Mouse (Mus musculus): ENCODE measurements around the gene Igsf8. TPM values are rescaled to one million over a fixed set of nuclear protein-coding genes. Genes with fewer than 3 reads are reported as not detected.
"Not testable (repeated sequence)": the region's sequence is repeated elsewhere in the genome, so short reads cannot be mapped to it uniquely, and the experiment has no call there.

The Igsf8 gene
- total RNA-seq (2022) = 100 to 1,000 TPM; 256 to 294 (median 274) TPM

DNA sequence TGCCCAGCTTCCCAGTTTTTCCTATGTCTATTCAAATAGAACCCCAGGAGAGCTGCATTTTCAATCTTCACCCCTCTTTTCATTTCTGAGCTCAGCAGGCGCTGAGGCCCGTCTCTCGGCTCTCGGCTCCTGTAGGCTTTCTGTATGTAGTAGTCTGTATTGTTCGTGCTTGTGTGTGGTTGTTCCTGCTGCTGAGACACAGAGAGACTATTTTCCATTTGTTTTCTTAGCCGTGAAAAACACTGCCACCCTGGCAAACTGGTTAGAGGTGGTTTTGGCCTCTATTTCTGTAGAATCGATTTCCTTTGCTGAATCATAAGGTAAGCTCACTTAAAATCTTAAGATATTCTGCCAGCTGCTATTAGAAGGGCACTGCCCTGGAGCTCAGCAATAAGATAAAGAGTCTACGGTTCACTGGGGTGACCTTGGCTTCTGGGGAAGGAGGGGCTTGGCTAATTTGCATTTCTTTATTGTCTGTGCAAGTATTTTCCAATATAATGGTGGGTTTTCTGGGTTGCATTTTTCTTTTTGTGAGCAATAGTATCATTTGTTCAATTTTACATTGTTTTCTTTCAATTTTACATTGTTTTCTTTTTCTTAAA, at the start of gene Igsf8:
Igsf8 (plus strand) TSS at position 165 of the 602 bp plus-strand sequence.
- DNase-seq (ENCODE audit: low spot score in 2 of 2) = no peak

GRCm38 (mm10) chr1:172212776-172213175, 48.7 kb upstream of the Igsf8 start:
- DNase-seq (ENCODE audit: low spot score in 2 of 2) = no peak

DNA sequence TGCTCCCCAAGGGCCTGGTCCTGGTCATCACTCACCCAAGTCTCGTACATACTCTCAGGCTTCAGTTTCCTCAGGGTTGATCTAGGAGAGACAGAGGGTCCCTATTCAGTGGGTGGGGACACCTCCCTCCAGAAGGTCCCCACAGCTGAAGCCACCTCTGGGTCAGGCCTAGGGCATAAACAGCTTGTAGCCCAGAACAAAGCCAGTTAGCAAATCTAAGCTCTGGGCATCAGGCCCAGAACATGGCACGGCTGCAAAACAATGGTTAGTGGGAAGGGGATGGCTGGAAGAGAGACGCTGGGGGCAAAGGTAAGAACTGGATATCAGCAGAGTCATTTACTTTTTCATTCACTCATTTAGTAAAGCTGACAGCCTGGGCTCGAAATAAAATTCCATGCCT, 47.7 kb upstream of the Igsf8 start:
- DNase-seq (ENCODE audit: low spot score in 2 of 2) = no peak

- DNase-seq (ENCODE audit: low spot score in 2 of 2) = no peak
Measured at GRCm38 (mm10) chr1:172214748-172215147, 46.7 kb upstream of the Igsf8 start.

DNA sequence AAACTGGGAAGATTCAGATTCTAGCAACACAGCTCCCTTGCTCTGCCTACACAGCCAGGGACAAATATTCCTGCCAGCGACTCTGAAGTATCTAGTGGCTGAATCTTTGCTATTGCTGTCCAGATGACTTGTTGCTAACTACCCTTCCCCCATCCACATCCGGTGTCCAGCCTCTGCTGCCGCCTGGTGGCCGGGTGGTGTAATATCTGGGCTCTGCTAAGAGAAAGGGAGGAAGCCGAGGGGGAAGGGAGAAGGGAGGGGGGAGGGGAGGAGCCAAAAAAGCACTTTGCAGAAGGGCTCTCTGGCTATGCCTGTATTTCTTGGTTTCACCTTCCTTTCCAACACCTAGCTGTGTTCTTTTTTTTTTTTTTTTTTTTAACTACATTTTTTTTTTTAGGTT, 44.3 kb upstream of the Igsf8 start:
- peak; percentile 84 for DNase-seq (ENCODE audit: low spot score in 2 of 2)

DNA sequence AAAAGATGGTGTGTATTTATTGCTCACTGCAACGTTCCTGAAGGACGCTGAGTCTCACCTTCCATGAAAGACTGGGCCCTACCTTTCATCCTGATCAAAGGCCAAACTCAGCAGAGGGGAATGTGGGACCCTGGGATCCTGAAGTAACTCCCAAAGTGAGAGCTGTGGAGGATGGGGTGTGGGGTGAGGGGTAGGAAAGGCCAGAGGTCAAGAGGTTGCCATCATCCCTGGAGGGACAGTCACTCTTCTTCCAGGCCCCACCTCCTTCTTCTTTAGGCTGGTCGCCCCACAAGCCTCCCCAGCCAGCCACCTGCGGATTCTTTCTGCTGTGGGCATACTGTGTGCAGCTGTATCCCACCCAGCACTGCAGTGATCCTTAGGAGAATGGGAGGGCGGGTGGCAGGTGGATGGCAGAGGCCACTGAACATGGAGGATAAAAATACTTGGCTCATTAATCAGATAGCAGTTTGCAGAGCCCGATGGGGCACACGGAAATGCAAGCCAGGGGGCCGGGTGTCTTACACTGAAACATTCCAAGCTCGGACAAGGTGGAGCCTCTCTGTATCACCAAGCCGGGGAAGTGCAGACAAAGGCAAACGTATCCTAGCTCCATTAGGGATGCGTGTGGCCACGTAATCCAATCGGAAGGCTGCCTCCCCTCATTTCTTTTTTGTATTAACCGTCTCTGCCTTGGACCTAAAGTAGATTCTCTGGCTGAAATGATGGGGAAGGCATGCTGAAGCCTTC, 43.1 kb upstream of the Igsf8 start:
- DNase-seq (ENCODE audit: low spot score in 2 of 2) = no peak

DNA sequence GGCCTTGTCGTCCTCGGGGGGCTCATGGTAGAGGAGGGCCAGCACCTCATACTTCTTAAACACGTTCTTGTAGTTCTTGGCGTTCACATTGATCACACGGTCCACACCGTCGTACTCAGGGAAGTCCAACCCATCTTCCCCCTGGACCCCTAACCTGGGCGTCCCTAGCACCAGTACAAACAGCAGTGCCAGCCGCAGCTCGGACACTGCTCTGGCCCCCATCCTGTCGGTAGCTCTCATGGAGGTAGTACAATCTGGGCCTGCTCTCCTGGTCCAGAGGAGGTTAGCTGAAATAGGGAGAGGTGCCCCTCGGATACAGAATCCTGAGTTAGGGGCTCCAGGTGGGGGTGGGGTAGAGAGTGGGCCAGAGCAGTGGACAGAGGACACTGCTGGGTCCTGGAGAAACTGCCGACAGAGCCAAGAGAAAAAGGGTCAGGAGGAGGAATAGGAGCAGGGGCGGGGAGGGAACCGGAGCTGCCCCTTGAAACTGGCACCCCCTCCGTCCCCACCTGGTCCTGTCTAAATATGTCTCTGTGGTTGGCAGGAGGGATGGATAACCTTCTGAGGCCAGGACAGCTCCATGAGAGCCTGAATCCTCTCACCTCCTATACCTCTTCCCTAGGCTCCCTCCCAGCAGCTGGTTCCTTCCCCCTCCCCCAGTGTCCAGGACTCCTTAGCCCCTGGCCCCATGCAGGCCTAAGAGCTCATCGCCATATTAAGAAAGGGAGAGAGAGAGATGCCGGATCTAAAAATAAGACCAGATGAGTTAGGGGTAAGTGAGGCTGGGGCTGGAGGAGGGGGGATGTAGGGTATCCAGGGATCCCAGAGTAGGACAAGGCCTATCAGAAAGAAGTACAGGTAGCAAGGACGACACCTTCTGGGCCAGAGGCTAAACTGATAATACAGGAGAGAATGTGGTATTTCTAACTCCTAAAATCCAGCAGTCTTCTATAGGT, 41.7 kb upstream of the Igsf8 start, which contains the start of gene Casq1:
Casq1 (minus strand) TSS at position 418 of the 956 bp plus-strand sequence.
- DNase-seq (ENCODE audit: low spot score in 2 of 2) = no peak

DNA sequence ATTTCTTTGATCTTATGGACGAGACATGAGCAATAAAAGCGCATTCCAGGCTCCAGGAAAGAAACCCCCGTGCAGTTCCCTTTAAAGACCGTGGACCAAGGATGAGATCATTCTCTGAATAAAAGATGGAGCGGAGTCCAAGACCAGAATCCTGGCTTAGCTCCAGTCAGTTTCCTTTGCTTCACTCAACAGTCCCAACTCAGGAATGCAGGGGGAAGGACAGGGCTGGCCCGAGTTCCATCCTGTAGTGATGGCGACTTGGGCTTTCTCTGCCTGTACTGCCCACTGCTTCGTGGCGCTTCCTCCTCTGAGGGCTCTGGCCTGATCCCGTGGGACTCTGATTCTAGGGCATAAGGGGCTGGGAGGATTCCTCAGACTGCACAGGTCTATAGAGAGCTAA, 41.0 kb upstream of the Igsf8 start:
- no peak for DNase-seq (ENCODE audit: low spot score in 2 of 2)

DNA sequence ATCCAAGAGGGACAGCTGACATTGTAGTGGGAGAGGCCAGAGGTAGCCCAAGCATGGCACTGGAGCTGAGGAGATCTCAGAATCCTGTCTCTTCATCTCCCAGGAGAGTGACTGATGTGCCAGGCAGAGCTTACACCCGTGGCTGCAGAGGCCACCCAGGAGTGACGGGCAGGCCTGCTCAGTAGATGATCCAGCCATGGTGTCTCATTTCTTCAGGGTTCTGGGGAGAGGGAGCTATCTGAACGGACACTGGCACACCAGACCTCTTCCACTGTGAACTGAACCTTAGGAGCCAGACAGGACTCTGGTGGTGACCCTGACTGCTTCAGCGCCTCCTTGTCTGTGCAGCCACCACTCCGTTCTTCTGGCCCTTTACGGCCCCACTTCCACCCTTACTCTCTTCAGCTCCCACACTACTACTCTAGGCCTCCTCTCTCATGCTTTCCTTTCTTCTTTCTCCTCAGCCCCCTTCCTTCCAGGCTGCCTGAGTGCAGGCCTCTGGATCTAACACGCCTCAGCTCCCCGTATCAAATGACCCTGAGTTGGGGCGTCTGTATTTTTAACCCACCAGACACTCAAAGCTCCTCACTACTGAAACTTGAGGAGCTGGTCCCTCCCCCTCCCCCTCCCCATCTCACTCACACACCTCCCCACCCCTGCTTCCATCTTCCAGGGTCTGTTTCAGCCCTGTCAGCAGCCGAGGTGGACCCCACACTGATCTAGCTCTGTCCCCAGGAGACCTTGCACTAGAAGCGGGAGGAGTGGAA, 40.0 kb upstream of the Igsf8 start:
- DNase-seq (ENCODE audit: low spot score in 2 of 2) = no peak

GRCm38 (mm10) chr1:172228209-172228608, 33.2 kb upstream of the Igsf8 start:
- no peak for DNase-seq (ENCODE audit: low spot score in 2 of 2)

GRCm38 (mm10) chr1:172229215-172229614, 32.2 kb upstream of the Igsf8 start:
- no peak for DNase-seq (ENCODE audit: low spot score in 2 of 2)

DNA sequence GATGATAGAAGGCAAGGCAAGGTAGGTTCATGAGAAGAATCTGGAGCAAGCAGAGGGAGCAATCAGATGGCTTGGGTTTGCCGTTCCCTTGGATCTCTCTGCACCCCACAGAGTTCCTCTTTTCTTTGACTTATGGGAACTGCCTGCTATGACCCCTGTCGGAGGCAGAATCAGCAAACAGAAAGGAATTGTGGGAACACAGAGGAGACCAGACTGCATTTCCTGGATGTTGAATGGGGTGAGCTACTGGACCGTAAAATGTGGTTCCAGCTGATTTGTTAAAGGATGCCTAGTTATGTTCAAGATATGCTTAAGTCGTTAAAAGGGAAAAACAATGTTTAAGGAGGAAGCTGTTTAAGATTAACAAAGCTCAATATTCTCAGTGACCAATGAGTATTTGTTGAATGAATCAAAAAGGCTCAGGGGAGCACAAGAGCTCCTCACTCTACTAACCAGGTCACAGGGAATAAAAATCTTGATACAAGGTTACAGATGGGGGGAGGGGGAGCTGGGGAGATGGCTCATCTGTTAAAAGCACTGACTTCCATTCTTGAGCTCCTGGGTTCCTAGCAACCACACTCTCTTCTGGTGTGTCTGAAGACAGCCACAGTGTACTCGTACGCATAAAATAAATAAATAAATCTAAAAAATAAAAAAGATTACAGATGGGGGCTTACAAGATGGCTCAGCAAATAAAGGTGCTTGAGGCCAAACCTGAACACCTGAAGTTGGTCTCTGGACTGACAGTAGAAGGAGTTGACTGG, 20.3 kb upstream of the Igsf8 start:
- DNase-seq (ENCODE audit: low spot score in 2 of 2) = no peak

DNA sequence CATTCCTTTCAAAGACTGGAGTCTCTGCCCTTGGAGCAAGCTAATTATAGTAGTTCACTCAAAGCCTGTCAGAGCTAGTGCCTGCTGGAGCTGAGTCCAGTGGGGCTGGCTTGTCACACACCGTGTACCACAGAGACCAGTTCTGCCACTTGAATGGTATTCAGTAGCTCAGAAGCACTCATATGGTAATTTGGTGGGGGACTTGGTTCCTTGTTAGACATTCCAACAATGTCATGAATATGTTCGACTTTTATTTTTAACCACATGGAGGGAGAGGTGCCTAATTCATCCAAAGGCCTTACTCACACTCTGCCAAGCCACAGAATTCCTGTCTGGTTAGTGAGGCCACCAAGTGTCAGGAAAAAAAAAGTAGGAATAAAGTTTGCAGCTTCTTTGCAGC, 19.0 kb upstream of the Igsf8 start:
- DNase-seq (ENCODE audit: low spot score in 2 of 2) = no peak

GRCm38 (mm10) chr1:172243547-172244205, 17.8 kb upstream of the Igsf8 start:
- DNase-seq (ENCODE audit: low spot score in 2 of 2) = no peak

DNA sequence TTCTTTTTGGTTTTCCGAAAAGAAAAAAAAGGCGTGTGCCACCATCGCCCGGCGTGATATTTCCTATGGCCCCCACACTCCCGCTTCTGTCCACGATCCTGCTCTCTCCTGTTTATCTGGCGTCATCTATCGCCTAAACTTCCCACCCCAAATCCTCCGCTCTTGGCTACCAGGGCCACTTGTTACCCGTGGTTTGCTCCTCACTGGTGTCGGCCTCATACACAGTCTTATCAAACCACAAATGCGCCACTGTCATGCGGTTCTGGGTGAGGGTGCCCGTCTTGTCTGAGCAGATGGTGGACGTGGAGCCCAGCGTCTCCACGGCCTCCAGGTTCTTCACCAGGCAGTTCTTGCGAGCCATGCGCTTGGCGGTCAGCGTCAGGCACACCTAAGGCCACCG, 16.8 kb upstream of the Igsf8 start:
- DNase-seq (ENCODE audit: low spot score in 2 of 2) = not testable (repeated sequence)

DNA sequence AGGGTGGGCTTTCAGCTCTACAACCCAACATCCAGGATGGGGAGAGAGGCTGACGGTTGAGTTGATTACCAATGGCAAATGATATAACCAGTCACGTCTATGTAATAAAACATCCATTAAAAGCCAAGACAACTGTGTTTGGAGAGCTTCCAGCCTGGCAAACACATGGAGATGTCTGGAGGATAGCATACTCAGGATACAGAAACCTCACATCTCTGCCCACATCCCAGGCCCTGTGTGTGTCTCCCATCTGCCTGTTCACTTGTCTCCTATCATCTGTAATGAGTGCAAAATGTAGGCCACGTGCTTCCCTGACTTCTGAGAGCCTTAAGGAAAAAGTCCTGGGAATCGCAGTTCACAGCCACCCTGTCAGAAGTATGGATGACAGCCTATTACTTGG, 14.2 kb upstream of the Igsf8 start:
- peak in 1 of 2 experiments; percentile 16 for DNase-seq (ENCODE audit: low spot score in 2 of 2)

- DNase-seq (ENCODE audit: low spot score in 2 of 2) = no peak
Measured at GRCm38 (mm10) chr1:172247679-172248078, 13.8 kb upstream of the Igsf8 start.

GRCm38 (mm10) chr1:172258314-172258713, 3.1 kb upstream of the Igsf8 start, which contains the start of gene Atp1a4:
Gene Atp1a4 (minus strand): TSS chr1:172258414.
- DNase-seq (ENCODE audit: low spot score in 2 of 2) = no peak

GRCm38 (mm10) chr1:172271208-172271607, 9.8 kb downstream of the Igsf8 start:
- DNase-seq (ENCODE audit: low spot score in 2 of 2) = no peak

- no peak for DNase-seq (ENCODE audit: low spot score in 2 of 2)
Measured at GRCm38 (mm10) chr1:172271765-172272164, 10.3 kb downstream of the Igsf8 start.

All from left cerebral cortex, adult 8-10 months (tissue).